Mouse (Mus musculus): Measurements from ENCODE around the gene Cfap57. TPM values are rescaled to one million over a fixed set of nuclear protein-coding genes. Genes with fewer than 3 reads are reported as not detected.

Cfap57 gene
- polyA plus RNA-seq, 1 experiment, result not detected

- no peak for TF ChIP-seq GATA1 (IDR thresholded peaks at IDR 0.05; ENCODE audit: low read length)
Observed at GRCm38 (mm10) chr4:118576097-118576496, 44.5 kb downstream of the Cfap57 start.

GRCm38 (mm10) chr4:118571441-118571840 is 49.1 kb downstream of the Cfap57 start:
- TF ChIP-seq GATA1 (IDR thresholded peaks at IDR 0.05; ENCODE audit: low read length), result no peak

GRCm38 (mm10) chr4:118569320-118569719 is 51.3 kb downstream of the Cfap57 start:
- TF ChIP-seq GATA1 (IDR thresholded peaks at IDR 0.05; ENCODE audit: low read length), result no peak

GRCm38 (mm10) chr4:118568709-118569108 is 51.9 kb downstream of the Cfap57 start:
- TF ChIP-seq GATA1 (IDR thresholded peaks at IDR 0.05; ENCODE audit: low read length), result no peak

GRCm38 (mm10) chr4:118566161-118566676 is 54.4 kb downstream of the Cfap57 start:
- no peak for TF ChIP-seq GATA1 (IDR thresholded peaks at IDR 0.05; ENCODE audit: low read length)

GRCm38 (mm10) chr4:118564926-118565279 is 55.7 kb downstream of the Cfap57 start:
- TF ChIP-seq GATA1 (IDR thresholded peaks at IDR 0.05; ENCODE audit: low read length), result no peak

- no peak for TF ChIP-seq GATA1 (IDR thresholded peaks at IDR 0.05; ENCODE audit: low read length)
Observed at GRCm38 (mm10) chr4:118564062-118564925, 56.3 kb downstream of the Cfap57 start.

GRCm38 (mm10) chr4:118553039-118553649 is 67.4 kb downstream of the Cfap57 start:
- no peak for TF ChIP-seq GATA1 (IDR thresholded peaks at IDR 0.05; ENCODE audit: low read length)

GRCm38 (mm10) chr4:118544441-118545127 is 76.0 kb downstream of the Cfap57 start:
- TF ChIP-seq GATA1 (IDR thresholded peaks at IDR 0.05; ENCODE audit: low read length), result no peak

- no peak for TF ChIP-seq GATA1 (IDR thresholded peaks at IDR 0.05; ENCODE audit: low read length)
Observed at GRCm38 (mm10) chr4:118543592-118544260, 76.9 kb downstream of the Cfap57 start, which contains the start of gene Tmem125. Tmem125 (minus strand) TSS chr4:118544044.

- no peak for TF ChIP-seq GATA1 (IDR thresholded peaks at IDR 0.05; ENCODE audit: low read length)
Observed at GRCm38 (mm10) chr4:118543158-118543530, 77.4 kb downstream of the Cfap57 start.

- no peak for TF ChIP-seq GATA1 (IDR thresholded peaks at IDR 0.05; ENCODE audit: low read length)
Observed at GRCm38 (mm10) chr4:118542510-118543157, 77.9 kb downstream of the Cfap57 start.

- TF ChIP-seq GATA1 (IDR thresholded peaks at IDR 0.05; ENCODE audit: low read length), result no peak
Observed at GRCm38 (mm10) chr4:118539904-118540303, 80.7 kb downstream of the Cfap57 start.

- TF ChIP-seq GATA1 (IDR thresholded peaks at IDR 0.05; ENCODE audit: low read length), result no peak
Observed at GRCm38 (mm10) chr4:118537801-118538200, 82.8 kb downstream of the Cfap57 start.

GRCm38 (mm10) chr4:118535610-118536009 is 85.0 kb downstream of the Cfap57 start:
- no peak for TF ChIP-seq GATA1 (IDR thresholded peaks at IDR 0.05; ENCODE audit: low read length)

Data from G1E-ER4 (cell line).